Mouse (Mus musculus) forebrain, postnatal 0 days (tissue): ENCODE measurements around the gene Optn. TPM values are rescaled to one million over a fixed set of nuclear protein-coding genes. Genes with fewer than 3 reads are reported as not detected.

Experiments
- ATAC-seq: fragments of 200-750 bp; cut with Nextera tagmentation; 2 replicates; pipeline ENCODE4 v1.8.0; 2017; ENCODE audit warnings: mild to moderate bottlenecking, moderate library complexity
- DNase-seq: peaks from one replicate; pipeline ENCODE4 v3.0.0-alpha.2; 2015
- H3K27ac ChIP-seq: fragments of 300-500 bp; sonication (generic); 2 replicates; pipeline ENCODE4 v1.5.1; 2014; ENCODE audit warnings: low read depth, mild to moderate bottlenecking, antibody characterized with exemption, low read length, moderate library complexity, mixed read lengths
- H3K27me3 ChIP-seq: fragments of 300-500 bp; sonication (generic); 2 replicates; pipeline ENCODE4 v1.6.1; 2014; ENCODE audit warnings: mild to moderate bottlenecking, low read length, mixed read lengths; ENCODE audit not compliant: insufficient read depth
- H3K36me3 ChIP-seq: fragments of 300-500 bp; sonication (generic); 2 replicates; pipeline ENCODE4 v1.6.1; 2014; ENCODE audit warnings: mild to moderate bottlenecking, moderate library complexity; ENCODE audit not compliant: insufficient read depth
- H3K4me1 ChIP-seq: fragments of 300-500 bp; sonication (generic); 2 replicates; pipeline ENCODE4 v1.6.1; 2014; ENCODE audit warnings: antibody characterized with exemption; ENCODE audit not compliant: insufficient read depth
- H3K4me2 ChIP-seq: fragments of 300-500 bp; sonication (generic); 2 replicates; pipeline ENCODE4 v1.6.1; 2014; ENCODE audit warnings: low read depth, mild to moderate bottlenecking, moderate library complexity
- H3K4me3 ChIP-seq: fragments of 300-500 bp; sonication (generic); 2 replicates; pipeline ENCODE4 v1.5.1; 2014; ENCODE audit warnings: low read depth, low read length, mixed read lengths
- H3K9ac ChIP-seq: fragments of 300-500 bp; sonication (generic); 2 replicates; pipeline ENCODE4 v1.6.1; 2014; ENCODE audit warnings: mild to moderate bottlenecking
- H3K9me3 ChIP-seq: fragments of 300-500 bp; sonication (generic); 2 replicates; pipeline ENCODE4 v1.6.1; 2016; ENCODE audit warnings: low read length
- CTCF ChIP-seq: sonication (generic); IDR thresholded peaks from 2 replicates; pipeline ENCODE4 v1.5.1; 2016; ENCODE audit warnings: antibody characterized with exemption, control low read depth, low read depth
- WGBS: fragments of 180-500 bp; shearing (Covaris S2); extraction: QIAGEN DNeasy Blood & Tissue Kit; methylation state at CpG from one replicate; pipeline ENCODE4 v1.1.7; 2014; 5-methylcytosine and 5-hydroxymethylcytosine counted together
- polyA plus RNA-seq: library from polyadenylated mRNA; unstranded; fragments of >200 nt; fragmentation: Nextera tagmentation; extraction: Ambion mirVana; gene quantifications from 2 replicates; pipeline ENCODE4 v1.2.1, GENCODE M21; 2015
- total RNA-seq: library from RNA; depleted of rRNA; stranded (reverse); fragments of >200 nt; gene quantifications from 2 replicates; pipeline ENCODE4 v1.2.3, GENCODE M21; 2014; rRNA removed

Optn gene
- total RNA-seq (24.1 and 25.1 TPM in 2 replicates), polyA plus RNA-seq (12.5 and 16.7 TPM in 2 replicates)

GRCm38 (mm10) chr2:5063299-5064205 is at the start of gene Optn:
Gene Optn (minus strand): TSS chr2:5064051.
- H3K27ac ChIP-seq = no peak within 1 kb of the TSS
- ATAC-seq = peak; percentile 89
- peak within 1 kb of the TSS; percentile 91 for H3K4me2 ChIP-seq
- no peaks in the 10 kb centered on the region for H3K36me3 ChIP-seq
- no peaks in the 10 kb centered on the region for H3K27me3 ChIP-seq
- peak within 1 kb of the TSS; percentile 75 for H3K9ac ChIP-seq
- TF ChIP-seq CTCF = no peak
- peak; percentile 78 for DNase-seq
- H3K9me3 ChIP-seq = no peaks in the 10 kb centered on the region
- H3K4me3 ChIP-seq = peak within 1 kb of the TSS; percentile 68
- WGBS = 2% methylated on average over 59 of the region's 63 CpGs
- peaks cover 4% of the 10 kb centered on the region; the same call in 1 of the 2 replicates for H3K4me1 ChIP-seq

GRCm38 (mm10) chr2:5112785-5113291 is 49.0 kb upstream of the Optn start:
- Histone ChIP-seq H3K9me3 (no peaks in the 10 kb centered on the region), H3K4me1 (peaks cover 15% of the 10 kb centered on the region), H3K27ac (peak overlapping the region; percentile 46), H3K4me2 (no peak overlapping the region), H3K4me3 (no peak overlapping the region), H3K27me3 (no peaks in the 10 kb centered on the region), H3K9ac (no peak overlapping the region), H3K36me3 (no peaks in the 10 kb centered on the region)
- ATAC-seq = peak; percentile 75
- 12% methylated on average over 8 of the region's 8 CpGs for WGBS
- no peak for TF ChIP-seq CTCF
- DNase-seq = no peak

GRCm38 (mm10) chr2:5102891-5103290 is 39.0 kb upstream of the Optn start:
- 61% methylated on average over 1 of the region's 1 CpGs for WGBS
- H3K9ac ChIP-seq = no peak overlapping the region
- H3K4me2 ChIP-seq = no peak overlapping the region
- H3K27ac ChIP-seq = no peak overlapping the region
- no peaks in the 10 kb centered on the region for H3K36me3 ChIP-seq
- DNase-seq (no peak), ATAC-seq (no peak)
- peaks cover 13% of the 10 kb centered on the region for H3K4me1 ChIP-seq
- peaks cover 11% of the 10 kb centered on the region; the same call in 1 of the 2 replicates for H3K9me3 ChIP-seq
- H3K4me3 ChIP-seq = no peak overlapping the region
- no peak for TF ChIP-seq CTCF
- no peaks in the 10 kb centered on the region for H3K27me3 ChIP-seq

- no peak for DNase-seq
- no peak overlapping the region for H3K4me3 ChIP-seq
- H3K4me1 ChIP-seq = peaks cover 16% of the 10 kb centered on the region
- no peaks in the 10 kb centered on the region for H3K27me3 ChIP-seq
- 79% methylated on average over 10 of the region's 10 CpGs for WGBS
- H3K36me3 ChIP-seq = no peaks in the 10 kb centered on the region
- H3K4me2 ChIP-seq = no peak overlapping the region
- no peak for TF ChIP-seq CTCF
- no peak overlapping the region for H3K9ac ChIP-seq
- ATAC-seq = peak; percentile 34
- H3K27ac ChIP-seq = no peak overlapping the region
- H3K9me3 ChIP-seq = peaks cover 2% of the 10 kb centered on the region; the same call in 1 of the 2 replicates
Observed at GRCm38 (mm10) chr2:5101743-5102245, 37.9 kb upstream of the Optn start.

- 72% methylated on average over 6 of the region's 6 CpGs for WGBS
- Histone ChIP-seq H3K4me2 (no peak overlapping the region), H3K9me3 (0 out of 2 replicates have a peak, but pooled peaks cover 2% of the 10 kb centered on the region), H3K36me3 (no peaks in the 10 kb centered on the region), H3K4me3 (no peak overlapping the region), H3K9ac (no peak overlapping the region), H3K27ac (no peak overlapping the region), H3K27me3 (no peaks in the 10 kb centered on the region), H3K4me1 (peaks cover 16% of the 10 kb centered on the region)
- ATAC-seq (no peak), DNase-seq (no peak)
- TF ChIP-seq CTCF = no peak
Observed at GRCm38 (mm10) chr2:5099176-5099575, 35.3 kb upstream of the Optn start.

GRCm38 (mm10) chr2:5097786-5098445 is 34.1 kb upstream of the Optn start:
- peak overlapping the region; percentile 51 for H3K27ac ChIP-seq
- peak overlapping the region; percentile 42 for H3K4me2 ChIP-seq
- no peaks in the 10 kb centered on the region for H3K36me3 ChIP-seq
- peak overlapping the region; percentile 51; the same call in 1 of the 2 replicates for H3K9ac ChIP-seq
- H3K27me3 ChIP-seq = no peaks in the 10 kb centered on the region
- peaks cover 16% of the 10 kb centered on the region for H3K4me1 ChIP-seq
- ATAC-seq (peak; percentile 84), DNase-seq (peak; percentile 63)
- H3K4me3 ChIP-seq = peak overlapping the region; percentile 8; the same call in 1 of the 2 replicates
- H3K9me3 ChIP-seq = 0 out of 2 replicates have a peak, but pooled peaks cover 2% of the 10 kb centered on the region
- TF ChIP-seq CTCF = no peak
- 31% methylated on average over 20 of the region's 20 CpGs for WGBS
